Mouse (Mus musculus): ENCODE measurements around the gene Cd300ld4. TPM values are rescaled to one million over a fixed set of nuclear protein-coding genes. Genes with fewer than 3 reads are reported as not detected.
"Not testable (repeated sequence)": the region's sequence is repeated elsewhere in the genome, so short reads cannot be mapped to it uniquely, and the experiment has no call there.

Gene Cd300ld4
- polyA plus RNA-seq, 1 experiment from 2014 or later, result not detected

GRCm38 (mm10) chr11:115058701-115059100, 31.9 kb upstream of the Cd300ld4 start:
- Histone ChIP-seq H3K9ac (ENCODE audit: low read depth, low read length) (no peak overlapping the region), H3K4me2 (ENCODE audit: low read length) (no peak overlapping the region), H3K27me3 (ENCODE audit: control insufficient read depth, insufficient read depth, low read depth, low read length) (no peaks in the 10 kb centered on the region; the same call in 1 of the 2 replicates), H3K4me3 (ENCODE audit: low read depth, low read length) (no peak overlapping the region), H3K9me3 (replicated peaks; ENCODE audit: control insufficient read depth, low read length, poor library complexity, severe bottlenecking) (no peaks in the 10 kb centered on the region), H3K4me1 (ENCODE audit: control insufficient read depth, insufficient read depth, low read length) (no peaks in the 10 kb centered on the region), H3K27ac (ENCODE audit: low read length) (no peak overlapping the region), H3K36me3 (ENCODE audit: control insufficient read depth, insufficient read depth, low read length) (no peaks in the 10 kb centered on the region)
- 67% methylated on average over 4 of the region's 4 CpGs for WGBS
- no peak for ATAC-seq

GRCm38 (mm10) chr11:115054537-115054936, 27.7 kb upstream of the Cd300ld4 start:
- Histone ChIP-seq H3K4me2 (ENCODE audit: low read length) (no peak overlapping the region), H3K9me3 (replicated peaks; ENCODE audit: control insufficient read depth, low read length, poor library complexity, severe bottlenecking) (no peaks in the 10 kb centered on the region), H3K9ac (ENCODE audit: low read depth, low read length) (no peak overlapping the region), H3K4me3 (ENCODE audit: low read depth, low read length) (no peak overlapping the region), H3K4me1 (ENCODE audit: control insufficient read depth, insufficient read depth, low read length) (no peaks in the 10 kb centered on the region), H3K36me3 (ENCODE audit: control insufficient read depth, insufficient read depth, low read length) (no peaks in the 10 kb centered on the region), H3K27me3 (ENCODE audit: control insufficient read depth, insufficient read depth, low read depth, low read length) (no peaks in the 10 kb centered on the region; the same call in 1 of the 2 replicates), H3K27ac (ENCODE audit: low read length) (no peak overlapping the region)
- no peak for ATAC-seq

GRCm38 (mm10) chr11:115052991-115053390, 26.2 kb upstream of the Cd300ld4 start:
- H3K4me2 ChIP-seq (ENCODE audit: low read length), result no peak overlapping the region
- H3K4me1 ChIP-seq (ENCODE audit: control insufficient read depth, insufficient read depth, low read length), result no peaks in the 10 kb centered on the region
- WGBS, result 100% methylated on average over 1 of the region's 1 CpGs
- no peak overlapping the region for H3K9ac ChIP-seq (ENCODE audit: low read depth, low read length)
- H3K27me3 ChIP-seq (ENCODE audit: control insufficient read depth, insufficient read depth, low read depth, low read length), result no peaks in the 10 kb centered on the region
- H3K9me3 ChIP-seq (replicated peaks; ENCODE audit: control insufficient read depth, low read length, poor library complexity, severe bottlenecking), result no peaks in the 10 kb centered on the region
- no peak overlapping the region for H3K4me3 ChIP-seq (ENCODE audit: low read depth, low read length)
- H3K27ac ChIP-seq (ENCODE audit: low read length), result no peak overlapping the region
- ATAC-seq, result no peak
- H3K36me3 ChIP-seq (ENCODE audit: control insufficient read depth, insufficient read depth, low read length), result no peaks in the 10 kb centered on the region

GRCm38 (mm10) chr11:115052206-115052605, 25.4 kb upstream of the Cd300ld4 start:
- Histone ChIP-seq H3K9ac (ENCODE audit: low read depth, low read length) (no peak overlapping the region), H3K27ac (ENCODE audit: low read length) (no peak overlapping the region), H3K4me2 (ENCODE audit: low read length) (no peak overlapping the region), H3K9me3 (replicated peaks; ENCODE audit: control insufficient read depth, low read length, poor library complexity, severe bottlenecking) (no peaks in the 10 kb centered on the region), H3K36me3 (ENCODE audit: control insufficient read depth, insufficient read depth, low read length) (no peaks in the 10 kb centered on the region), H3K4me1 (ENCODE audit: control insufficient read depth, insufficient read depth, low read length) (no peaks in the 10 kb centered on the region), H3K4me3 (ENCODE audit: low read depth, low read length) (no peak overlapping the region), H3K27me3 (ENCODE audit: control insufficient read depth, insufficient read depth, low read depth, low read length) (no peaks in the 10 kb centered on the region)
- WGBS, result 6% methylated on average over 9 of the region's 9 CpGs
- ATAC-seq, result no peak

- no peak overlapping the region for H3K9ac ChIP-seq (ENCODE audit: low read depth, low read length)
- H3K4me3 ChIP-seq (ENCODE audit: low read depth, low read length), result no peak overlapping the region
- H3K9me3 ChIP-seq (replicated peaks; ENCODE audit: control insufficient read depth, low read length, poor library complexity, severe bottlenecking), result no peaks in the 10 kb centered on the region
- H3K36me3 ChIP-seq (ENCODE audit: control insufficient read depth, insufficient read depth, low read length), result no peaks in the 10 kb centered on the region
- 45% methylated on average over 3 of the region's 3 CpGs for WGBS
- no peak overlapping the region for H3K27ac ChIP-seq (ENCODE audit: low read length)
- no peak overlapping the region for H3K4me2 ChIP-seq (ENCODE audit: low read length)
- H3K27me3 ChIP-seq (ENCODE audit: control insufficient read depth, insufficient read depth, low read depth, low read length), result no peaks in the 10 kb centered on the region
- no peaks in the 10 kb centered on the region for H3K4me1 ChIP-seq (ENCODE audit: control insufficient read depth, insufficient read depth, low read length)
- no peak for ATAC-seq
These were observed 22.6 kb upstream of the Cd300ld4 start for GRCm38 (mm10) chr11:115049282-115049895.

- Histone ChIP-seq H3K9ac (ENCODE audit: low read depth, low read length) (no peak within 1 kb of the TSS), H3K4me3 (ENCODE audit: low read depth, low read length) (no peak within 1 kb of the TSS), H3K27ac (ENCODE audit: low read length) (no peak within 1 kb of the TSS), H3K36me3 (ENCODE audit: control insufficient read depth, insufficient read depth, low read length) (no peaks in the 10 kb centered on the region), H3K4me1 (ENCODE audit: control insufficient read depth, insufficient read depth, low read length) (no peaks in the 10 kb centered on the region), H3K27me3 (ENCODE audit: control insufficient read depth, insufficient read depth, low read depth, low read length) (no peaks in the 10 kb centered on the region), H3K4me2 (ENCODE audit: low read length) (no peak within 1 kb of the TSS), H3K9me3 (replicated peaks; ENCODE audit: control insufficient read depth, low read length, poor library complexity, severe bottlenecking) (no peaks in the 10 kb centered on the region)
- no peak for ATAC-seq
- WGBS, result 87% methylated on average over 2 of the region's 2 CpGs
These were observed 21.4 kb upstream of the Cd300ld4 start, which contains the start of gene Cd300ld3 for GRCm38 (mm10) chr11:115048259-115048658. Gene Cd300ld3, minus strand, starts transcription at chr11:115048409.

- H3K4me2 ChIP-seq (ENCODE audit: low read length); H3K36me3 ChIP-seq (ENCODE audit: control insufficient read depth, insufficient read depth, low read length); H3K9me3 ChIP-seq (replicated peaks; ENCODE audit: control insufficient read depth, low read length, poor library complexity, severe bottlenecking); H3K27me3 ChIP-seq (ENCODE audit: control insufficient read depth, insufficient read depth, low read depth, low read length); H3K9ac ChIP-seq (ENCODE audit: low read depth, low read length); H3K27ac ChIP-seq (ENCODE audit: low read length); H3K4me3 ChIP-seq (ENCODE audit: low read depth, low read length); H3K4me1 ChIP-seq (ENCODE audit: control insufficient read depth, insufficient read depth, low read length); ATAC-seq: not testable (repeated sequence)
- no CpG with 5 or more reads among the region's 6 CpGs for WGBS
These were observed 10.9 kb upstream of the Cd300ld4 start, which contains the start of gene Cd300ld5 for GRCm38 (mm10) chr11:115037669-115038068. Gene Cd300ld5, minus strand, starts transcription at chr11:115037769.

GRCm38 (mm10) chr11:115016093-115016492, 10.7 kb downstream of the Cd300ld4 start, which contains the start of gene Cd300ld2:
Gene Cd300ld2, minus strand, starts transcription at chr11:115016193.
- not testable (repeated sequence) for H3K4me3 ChIP-seq (ENCODE audit: low read depth, low read length); H3K27ac ChIP-seq (ENCODE audit: low read length); H3K4me1 ChIP-seq (ENCODE audit: control insufficient read depth, insufficient read depth, low read length); H3K9me3 ChIP-seq (replicated peaks; ENCODE audit: control insufficient read depth, low read length, poor library complexity, severe bottlenecking); H3K36me3 ChIP-seq (ENCODE audit: control insufficient read depth, insufficient read depth, low read length); H3K9ac ChIP-seq (ENCODE audit: low read depth, low read length); ATAC-seq; H3K4me2 ChIP-seq (ENCODE audit: low read length); H3K27me3 ChIP-seq (ENCODE audit: control insufficient read depth, insufficient read depth, low read depth, low read length)
- no CpG with 5 or more reads among the region's 7 CpGs for WGBS

- H3K27ac ChIP-seq (ENCODE audit: low read length), result no peak overlapping the region
- H3K9me3 ChIP-seq (replicated peaks; ENCODE audit: control insufficient read depth, low read length, poor library complexity, severe bottlenecking), result no peaks in the 10 kb centered on the region
- no peak overlapping the region for H3K4me2 ChIP-seq (ENCODE audit: low read length)
- no peak for ATAC-seq
- H3K27me3 ChIP-seq (ENCODE audit: control insufficient read depth, insufficient read depth, low read depth, low read length), result no peaks in the 10 kb centered on the region
- no peak overlapping the region for H3K9ac ChIP-seq (ENCODE audit: low read depth, low read length)
- H3K36me3 ChIP-seq (ENCODE audit: control insufficient read depth, insufficient read depth, low read length), result no peaks in the 10 kb centered on the region
- 88% methylated on average over 5 of the region's 5 CpGs for WGBS
- H3K4me1 ChIP-seq (ENCODE audit: control insufficient read depth, insufficient read depth, low read length), result no peaks in the 10 kb centered on the region
- H3K4me3 ChIP-seq (ENCODE audit: low read depth, low read length), result no peak overlapping the region
These were observed 22.7 kb downstream of the Cd300ld4 start for GRCm38 (mm10) chr11:115004070-115004469.
